Mouse (Mus musculus) limb, embryonic 14.5 days (tissue): ENCODE measurements around the gene BC005561. TPM values are rescaled to one million over a fixed set of nuclear protein-coding genes. Genes with fewer than 3 reads are reported as not detected.

Experiments
- ATAC-seq: fragments of 200-750 bp; cut with Nextera tagmentation; 2 replicates; pipeline ENCODE4 v1.8.0; 2017; ENCODE audit warnings: low read depth, moderate number of reproducible peaks, moderate TSS enrichment; ENCODE audit not compliant: low FRiP score
- DNase-seq: peaks from one replicate; pipeline ENCODE4 v3.0.0-alpha.2; 2015; ENCODE audit warnings: low spot score
- H3K27ac ChIP-seq: fragments of 300-500 bp; sonication (generic); replicated peaks from 2 replicates; pipeline ENCODE4 v1.5.1; 2014; ENCODE audit warnings: low read depth, mild to moderate bottlenecking, low read length, moderate library complexity, mixed read lengths
- H3K27me3 ChIP-seq: fragments of 300-500 bp; sonication (generic); 2 replicates; pipeline ENCODE4 v1.6.1; 2014; ENCODE audit warnings: low read length, mixed read lengths; ENCODE audit not compliant: control insufficient read depth, insufficient read depth
- H3K36me3 ChIP-seq: fragments of 300-500 bp; sonication (generic); 2 replicates; pipeline ENCODE4 v1.6.1; 2014; ENCODE audit warnings: mild to moderate bottlenecking, low read length, moderate library complexity, mixed read lengths; ENCODE audit not compliant: control insufficient read depth, insufficient read depth
- H3K4me1 ChIP-seq: fragments of 300-500 bp; sonication (generic); 2 replicates; pipeline ENCODE4 v1.6.1; 2014; ENCODE audit warnings: antibody characterized with exemption, low read length, mixed read lengths; ENCODE audit not compliant: control insufficient read depth, insufficient read depth
- H3K4me2 ChIP-seq: fragments of 300-500 bp; sonication (generic); replicated peaks from 2 replicates; pipeline ENCODE4 v1.6.1; 2014; ENCODE audit warnings: low read depth, mild to moderate bottlenecking, low read length, moderate library complexity; ENCODE audit not compliant: severe bottlenecking
- H3K4me3 ChIP-seq: fragments of 300-500 bp; sonication (generic); replicated peaks from 2 replicates; pipeline ENCODE4 v1.5.1; 2014; ENCODE audit warnings: low read length
- H3K9ac ChIP-seq: fragments of 300-500 bp; sonication (generic); 2 replicates; pipeline ENCODE4 v1.6.1; 2014; ENCODE audit warnings: mild to moderate bottlenecking, low read depth, low read length, moderate library complexity; ENCODE audit not compliant: severe bottlenecking
- H3K9me3 ChIP-seq: fragments of 300-500 bp; sonication (generic); 2 replicates; pipeline ENCODE4 v1.6.1; 2016; ENCODE audit warnings: low read length; ENCODE audit not compliant: control insufficient read depth
- POLR2A ChIP-seq: fragments of 200-500 bp; IDR thresholded peaks from 2 replicates; pipeline ENCODE4 v1.8.0; 2012; ENCODE audit warnings: inconsistent platforms, mild to moderate bottlenecking, moderate library complexity, borderline replicate concordance; ENCODE audit not compliant: insufficient read depth, insufficient read length; ENCODE audit errors: extremely low read depth
- WGBS: fragments of 180-500 bp; shearing (Covaris S2); extraction: QIAGEN DNeasy Blood & Tissue Kit; methylation state at CpG from one replicate; pipeline ENCODE4 v1.1.7; 2014; 5-methylcytosine and 5-hydroxymethylcytosine counted together
- polyA plus RNA-seq, 2 experiments: library from polyadenylated mRNA; depleted of rRNA in 1 of 2; stranded (reverse) in 1 of 2; unstranded in 1 of 2; fragments of >200 nt; fragmentation: Nextera tagmentation in 1 of 2; extraction: Ambion mirVana in 1 of 2; gene quantifications; 2 replicates each; pipeline versions ENCODE4 v1.2.1 to v1.2.3; 2012 to 2014

The BC005561 gene
- polyA plus RNA-seq (2012; rRNA removed) (2.7 and 3.6 TPM in 2 replicates), polyA plus RNA-seq (2014; fragmentation: Nextera tagmentation; extraction: Ambion mirVana) (11.6 and 13.7 TPM in 2 replicates)

- under 1% methylated on average over 26 of the region's 83 CpGs for WGBS
- Histone ChIP-seq H3K9me3 (peaks cover 4% of the 10 kb centered on the region; the same call in 1 of the 2 replicates), H3K4me2 (peak within 1 kb of the TSS; percentile 61), H3K27me3 (no peaks in the 10 kb centered on the region), H3K4me3 (peak within 1 kb of the TSS; percentile 90), H3K9ac (peak within 1 kb of the TSS; percentile 93), H3K27ac (peak within 1 kb of the TSS; percentile 91), H3K4me1 (peaks cover 7% of the 10 kb centered on the region; the same call in 1 of the 2 replicates), H3K36me3 (peaks cover 21% of the 10 kb centered on the region)
- no peak for TF ChIP-seq POLR2A
- DNase-seq (peak; percentile 81), ATAC-seq (peak; percentile 91)
Measured at GRCm38 (mm10) chr5:104508195-104508891, at the start of gene BC005561. Gene BC005561 (plus strand): TSS chr5:104508352.

- peak within 1 kb of the TSS; percentile 70 for H3K4me2 ChIP-seq
- no peaks in the 10 kb centered on the region for H3K27me3 ChIP-seq
- peak within 1 kb of the TSS; percentile 95 for H3K27ac ChIP-seq
- WGBS, result 16% methylated on average over 30 of the region's 46 CpGs
- peak within 1 kb of the TSS; percentile 85 for H3K4me3 ChIP-seq
- ATAC-seq (peak; percentile 88), DNase-seq (peak; percentile 62)
- peak within 1 kb of the TSS; percentile 98 for H3K9ac ChIP-seq
- 0 out of 2 replicates have a peak, but pooled peaks have one; percentile 63 for TF ChIP-seq POLR2A
- H3K36me3 ChIP-seq, result peaks cover under 1% of the 10 kb centered on the region; the same call in 1 of the 2 replicates
- H3K9me3 ChIP-seq, result 0 out of 2 replicates have a peak, but pooled peaks cover 5% of the 10 kb centered on the region
- peaks cover 5% of the 10 kb centered on the region for H3K4me1 ChIP-seq
Measured at GRCm38 (mm10) chr5:104458832-104459705, 49.1 kb upstream of the BC005561 start, which contains the start of gene Pkd2. Gene Pkd2 (plus strand): TSS chr5:104459450.

- under 1% methylated on average over 33 of the region's 82 CpGs for WGBS
- peak; percentile 61 for DNase-seq
- H3K27me3 ChIP-seq, result no peaks in the 10 kb centered on the region
- no peak for TF ChIP-seq POLR2A
- H3K4me2 ChIP-seq, result peak overlapping the region; percentile 70
- 0 out of 2 replicates have a peak, but pooled peaks cover 5% of the 10 kb centered on the region for H3K9me3 ChIP-seq
- peak overlapping the region; percentile 98 for H3K9ac ChIP-seq
- peak overlapping the region; percentile 95 for H3K27ac ChIP-seq
- peak; percentile 67 for ATAC-seq
- peaks cover 5% of the 10 kb centered on the region; the same call in 1 of the 2 replicates for H3K36me3 ChIP-seq
- H3K4me3 ChIP-seq, result peak overlapping the region; percentile 85
- H3K4me1 ChIP-seq, result peaks cover 5% of the 10 kb centered on the region
Measured at GRCm38 (mm10) chr5:104459706-104460455, 48.3 kb upstream of the BC005561 start.

GRCm38 (mm10) chr5:104460456-104460838 is 47.7 kb upstream of the BC005561 start:
- Histone ChIP-seq H3K36me3 (peaks cover 10% of the 10 kb centered on the region; the same call in 1 of the 2 replicates), H3K27me3 (no peaks in the 10 kb centered on the region), H3K9ac (peak overlapping the region; percentile 98), H3K4me1 (peaks cover 5% of the 10 kb centered on the region), H3K4me3 (peak overlapping the region; percentile 85), H3K9me3 (0 out of 2 replicates have a peak, but pooled peaks cover 5% of the 10 kb centered on the region), H3K4me2 (peak overlapping the region; percentile 70), H3K27ac (peak overlapping the region; percentile 95)
- TF ChIP-seq POLR2A, result no peak
- ATAC-seq (no peak), DNase-seq (no peak)
- 25% methylated on average over 3 of the region's 3 CpGs for WGBS
